Comparison of ENCODE assay signal across 20 mouse cellular contexts in the genomic region with DNA sequence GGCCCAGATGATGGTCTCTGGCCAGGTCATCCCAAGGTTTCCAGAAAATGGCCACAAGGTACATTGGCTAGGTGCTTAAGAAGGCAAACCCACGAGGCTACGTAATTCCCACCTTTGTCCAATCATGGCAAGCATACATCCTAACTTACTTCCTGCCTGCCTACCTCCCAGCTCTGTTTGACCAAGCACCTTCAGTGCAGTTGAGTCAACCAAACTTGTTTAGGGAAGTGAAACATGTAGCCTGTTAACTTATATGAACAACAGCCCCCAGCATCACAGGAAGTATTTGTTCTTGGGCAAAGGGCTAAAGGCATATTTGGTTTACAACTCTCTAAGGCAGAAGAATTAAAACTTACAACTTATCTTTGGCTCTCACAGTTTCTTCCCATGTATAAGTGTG. TPM values are rescaled to one million over a fixed set of nuclear protein-coding genes. Genes with fewer than 3 reads are reported as not detected.
A peak's percentile ranks its signal among the peaks of the same experiment; 100 is the strongest.
DNase-seq lines count a peak whose midpoint lies in the region; ATAC-seq lines count a peak whose summit lies in the region.
"Had no signal": no experiment of that assay in that cellular context is flagged by ENCODE, and none has a peak within 500 bp of the region (broad histone marks: within the 10 kb centered on the region; RNA-seq: fewer than 3 reads in every experiment).

No protein-coding gene starts in this region.

- intact Hi-C loops in left cerebral cortex, postnatal 10 days (cut with DNase I) = no loop called here

- peak; percentile 35 for DNase-seq in CD4-positive, CD25-positive, alpha-beta regulatory T cell, adult 2 months (ENCODE audit: low read depth, low spot score)
- peak; percentile 64 for DNase-seq in A20 (ENCODE audit: low read depth, low spot score)
- DNase-seq in cerebellum, postnatal 25 days = no peak
- no peak for DNase-seq in left cerebral cortex, postnatal 10 days (ENCODE audit: extremely low spot score in 1 of 2, low spot score in 2 of 2)
- DNase-seq: cerebellum, adult 11-12 months; cerebellum, adult 9-10 months; cerebellum, postnatal 36 days; forebrain, postnatal 0 days; gastrocnemius, adult 2 months; gastrocnemius, postnatal 25 days; heart, adult 18-20 months; heart, postnatal 14 days had no signal

- no peak for ATAC-seq in CD4-positive, CD25-positive, alpha-beta regulatory T cell, adult 4 months
- ATAC-seq in granulocyte monocyte progenitor cell, adult 5-6 weeks (replicated peaks; ENCODE audit: poor library complexity, severe bottlenecking) = peak; percentile 65
- peak; percentile 64; the same call in 1 of the 2 replicates for ATAC-seq in neutrophil, adult 5-6 weeks (ENCODE audit: extremely low read depth, insufficient number of reproducible peaks, low FRiP score, poor library complexity, severe bottlenecking)
- ATAC-seq: forebrain, embryonic 13.5 days; forebrain, postnatal 0 days had no signal

RNA-seq across cellular contexts. Expression of gene St6gal1, which starts 38.7 kb away (rescaled TPM):
- polyA plus RNA-seq in CD4-positive, CD25-positive, alpha-beta regulatory T cell, adult 4 months (2017; shearing (Covaris generic)) = 10 to 100 TPM; 70.1 to 99.5 TPM
- not detected in 2 replicates for total RNA-seq in granulocyte monocyte progenitor cell, adult 5-6 weeks (2014; fragmentation: Nextera tagmentation)
- total RNA-seq in granulocyte monocyte progenitor cell, adult 5-6 weeks (2017) = 0.13 and 1.8 TPM in 2 replicates
- 137 and 141 TPM in 2 replicates for total RNA-seq in neutrophil, adult 5-6 weeks (2017)
- total RNA-seq in left cerebral cortex, postnatal 10 days (2021) = 10 to 100 TPM; 10.3 to 12.0 TPM
- total RNA-seq: MEL had no signal

RNA-seq across cellular contexts. Expression of gene Adipoq, which starts 39.5 kb away (rescaled TPM):
- not detected for polyA plus RNA-seq in CD4-positive, CD25-positive, alpha-beta regulatory T cell, adult 4 months (2017; shearing (Covaris generic))
- not detected in 2 replicates for total RNA-seq in granulocyte monocyte progenitor cell, adult 5-6 weeks (2014; fragmentation: Nextera tagmentation)
- 0.15 TPM in 1 of 2 replicates, not detected in the other for total RNA-seq in granulocyte monocyte progenitor cell, adult 5-6 weeks (2017)
- not detected in 2 replicates for total RNA-seq in neutrophil, adult 5-6 weeks (2017)
- total RNA-seq in left cerebral cortex, postnatal 10 days (2021) = not detected
- total RNA-seq: MEL had no signal
- polyA plus RNA-seq: embryonic facial prominence, embryonic 10.5 days; forebrain, embryonic 13.5 days; forebrain, postnatal 0 days; hindbrain, embryonic 10.5 days; hindbrain, embryonic 14.5 days had no signal

RNA-seq across cellular contexts. Expression of gene Rfc4, which starts 58.3 kb away (rescaled TPM):
- polyA plus RNA-seq in CD4-positive, CD25-positive, alpha-beta regulatory T cell, adult 4 months (2017; shearing (Covaris generic)) = 10 to 100 TPM; 38.4 to 51.1 TPM
- total RNA-seq in granulocyte monocyte progenitor cell, adult 5-6 weeks (2014; fragmentation: Nextera tagmentation) = 100.0 and 117 TPM in 2 replicates
- total RNA-seq in granulocyte monocyte progenitor cell, adult 5-6 weeks (2017) = 78.2 and 92.9 TPM in 2 replicates
- total RNA-seq in neutrophil, adult 5-6 weeks (2017) = 6.8 and 7.1 TPM in 2 replicates
- 1 to 10 TPM; 5.9 to 8.4 TPM for total RNA-seq in left cerebral cortex, postnatal 10 days (2021)

Comparison
In these comparisons a context has a peak if more than half of its experiments do, and no peak if none do; other contexts are left out.
1. DNase-seq: peak in CD4-positive, CD25-positive, alpha-beta regulatory T cell, adult 2 months (single experiment) and A20 (single experiment); none in cerebellum, postnatal 25 days (0 of 2) and left cerebral cortex, postnatal 10 days (0 of 2).
2. RNA of gene St6gal1, which starts 38.7 kb away (total RNA-seq): 137 to 141 TPM in neutrophil, adult 5-6 weeks; 10.3 to 12.0 TPM in left cerebral cortex, postnatal 10 days and 0.13 to 1.8 TPM in granulocyte monocyte progenitor cell, adult 5-6 weeks; every median in the first group is over 10 times any median in the second.